Mouse (Mus musculus): ENCODE results near the gene Dhdh. TPM values are rescaled to one million over a fixed set of nuclear protein-coding genes. Genes with fewer than 3 reads are reported as not detected.
A peak's percentile ranks its signal among the peaks of the same experiment; 100 is the strongest.
"Not testable (repeated sequence)": the region's sequence is repeated elsewhere in the genome, so short reads cannot be mapped to it uniquely, and the experiment has no call there.

Dhdh gene
- 4.9 and 5.8 TPM in 2 replicates for polyA plus RNA-seq (2014; fragmentation: Nextera tagmentation; extraction: Ambion mirVana)

GRCm38 (mm10) chr7:45488293-45489204, at the start of gene Dhdh:
Gene Dhdh (minus strand): TSS chr7:45488805.
- no peaks in the 10 kb centered on the region for H3K9me3 ChIP-seq (ENCODE audit: control insufficient read depth, low read length)
- H3K36me3 ChIP-seq (ENCODE audit: control insufficient read depth, insufficient read depth, low read length), result peaks cover 6% of the 10 kb centered on the region
- H3K27me3 ChIP-seq (replicated peaks; ENCODE audit: control insufficient read depth, insufficient read depth, low read length), result no peaks in the 10 kb centered on the region
- DNase-seq (ENCODE audit: low spot score) (peak; percentile 62), ATAC-seq (replicated peaks; ENCODE audit: low FRiP score) (peak; percentile 39; the same call in 1 of the 2 replicates)
- WGBS, result 7% methylated on average over 38 of the region's 38 CpGs
- H3K4me2 ChIP-seq, result peak within 1 kb of the TSS; percentile 73
- peak within 1 kb of the TSS; percentile 68 for H3K9ac ChIP-seq (ENCODE audit: low read depth, low read length)
- H3K4me1 ChIP-seq (replicated peaks; ENCODE audit: control insufficient read depth, insufficient read depth, low read length), result peaks cover 43% of the 10 kb centered on the region
- peak within 1 kb of the TSS; percentile 60 for H3K27ac ChIP-seq (ENCODE audit: low read depth, low read length)
- H3K4me3 ChIP-seq (ENCODE audit: low read depth, low read length), result peak within 1 kb of the TSS; percentile 52

- ATAC-seq (replicated peaks; ENCODE audit: low FRiP score), result no peak
- Histone ChIP-seq H3K4me3 (ENCODE audit: low read depth, low read length) (peak overlapping the region; percentile 51; the same call in 1 of the 2 replicates), H3K4me1 (replicated peaks; ENCODE audit: control insufficient read depth, insufficient read depth, low read length) (no peaks in the 10 kb centered on the region), H3K27me3 (replicated peaks; ENCODE audit: control insufficient read depth, insufficient read depth, low read length) (no peaks in the 10 kb centered on the region), H3K36me3 (ENCODE audit: control insufficient read depth, insufficient read depth, low read length) (no peaks in the 10 kb centered on the region), H3K9me3 (ENCODE audit: control insufficient read depth, low read length) (no peaks in the 10 kb centered on the region), H3K27ac (ENCODE audit: low read depth, low read length) (no peak overlapping the region), H3K4me2 (peak overlapping the region; percentile 73), H3K9ac (ENCODE audit: low read depth, low read length) (peak overlapping the region; percentile 58)
- 81% methylated on average over 10 of the region's 10 CpGs for WGBS
- DNase-seq (ENCODE audit: low spot score), result no peak
Measured at GRCm38 (mm10) chr7:45537602-45538001, 49.0 kb upstream of the Dhdh start.

- DNase-seq (ENCODE audit: low spot score) (no peak), ATAC-seq (replicated peaks; ENCODE audit: low FRiP score) (no peak)
- H3K9me3 ChIP-seq (ENCODE audit: control insufficient read depth, low read length), result no peaks in the 10 kb centered on the region
- 71% methylated on average over 1 of the region's 1 CpGs for WGBS
- H3K36me3 ChIP-seq (ENCODE audit: control insufficient read depth, insufficient read depth, low read length), result no peaks in the 10 kb centered on the region
- no peak overlapping the region for H3K27ac ChIP-seq (ENCODE audit: low read depth, low read length)
- no peaks in the 10 kb centered on the region for H3K4me1 ChIP-seq (replicated peaks; ENCODE audit: control insufficient read depth, insufficient read depth, low read length)
- no peak overlapping the region for H3K4me2 ChIP-seq
- H3K4me3 ChIP-seq (ENCODE audit: low read depth, low read length), result no peak overlapping the region
- H3K9ac ChIP-seq (ENCODE audit: low read depth, low read length), result no peak overlapping the region
- H3K27me3 ChIP-seq (replicated peaks; ENCODE audit: control insufficient read depth, insufficient read depth, low read length), result no peaks in the 10 kb centered on the region
Measured at GRCm38 (mm10) chr7:45535676-45536075, 47.1 kb upstream of the Dhdh start.

GRCm38 (mm10) chr7:45530643-45531042, 42.0 kb upstream of the Dhdh start:
- Histone ChIP-seq H3K4me2 (no peak overlapping the region), H3K4me1 (replicated peaks; ENCODE audit: control insufficient read depth, insufficient read depth, low read length) (peaks cover 9% of the 10 kb centered on the region), H3K27me3 (replicated peaks; ENCODE audit: control insufficient read depth, insufficient read depth, low read length) (no peaks in the 10 kb centered on the region), H3K36me3 (ENCODE audit: control insufficient read depth, insufficient read depth, low read length) (no peaks in the 10 kb centered on the region), H3K27ac (ENCODE audit: low read depth, low read length) (no peak overlapping the region), H3K9me3 (ENCODE audit: control insufficient read depth, low read length) (no peaks in the 10 kb centered on the region), H3K4me3 (ENCODE audit: low read depth, low read length) (no peak overlapping the region), H3K9ac (ENCODE audit: low read depth, low read length) (no peak overlapping the region)
- ATAC-seq (replicated peaks; ENCODE audit: low FRiP score) (no peak), DNase-seq (ENCODE audit: low spot score) (no peak)
- WGBS, result 71% methylated on average over 2 of the region's 2 CpGs

GRCm38 (mm10) chr7:45529461-45529860, 40.9 kb upstream of the Dhdh start:
- ATAC-seq (replicated peaks; ENCODE audit: low FRiP score) (no peak), DNase-seq (ENCODE audit: low spot score) (no peak)
- Histone ChIP-seq H3K4me1 (replicated peaks; ENCODE audit: control insufficient read depth, insufficient read depth, low read length) (peaks cover 17% of the 10 kb centered on the region), H3K4me2 (peak overlapping the region; percentile 31; the same call in 1 of the 2 replicates), H3K36me3 (ENCODE audit: control insufficient read depth, insufficient read depth, low read length) (peaks cover under 1% of the 10 kb centered on the region; the same call in 1 of the 2 replicates), H3K9me3 (ENCODE audit: control insufficient read depth, low read length) (no peaks in the 10 kb centered on the region), H3K27me3 (replicated peaks; ENCODE audit: control insufficient read depth, insufficient read depth, low read length) (no peaks in the 10 kb centered on the region), H3K9ac (ENCODE audit: low read depth, low read length) (no peak overlapping the region), H3K27ac (ENCODE audit: low read depth, low read length) (no peak overlapping the region), H3K4me3 (ENCODE audit: low read depth, low read length) (no peak overlapping the region)
- 16% methylated on average over 6 of the region's 6 CpGs for WGBS

- not testable (repeated sequence) for DNase-seq (ENCODE audit: low spot score); H3K9me3 ChIP-seq (ENCODE audit: control insufficient read depth, low read length); H3K27me3 ChIP-seq (replicated peaks; ENCODE audit: control insufficient read depth, insufficient read depth, low read length); H3K36me3 ChIP-seq (ENCODE audit: control insufficient read depth, insufficient read depth, low read length); H3K9ac ChIP-seq (ENCODE audit: low read depth, low read length); ATAC-seq (replicated peaks; ENCODE audit: low FRiP score)
- peak overlapping the region; percentile 87; the same call in 1 of the 2 replicates for H3K4me3 ChIP-seq (ENCODE audit: low read depth, low read length)
- H3K4me2 ChIP-seq, result peak overlapping the region; percentile 80
- 0 out of 2 replicates have a peak overlapping the region, but pooled peaks have one; percentile 17 for H3K27ac ChIP-seq (ENCODE audit: low read depth, low read length)
- WGBS, result 71% methylated on average over 6 of the region's 6 CpGs
- H3K4me1 ChIP-seq (replicated peaks; ENCODE audit: control insufficient read depth, insufficient read depth, low read length), result peaks cover 34% of the 10 kb centered on the region
Measured at GRCm38 (mm10) chr7:45527169-45527568, 38.6 kb upstream of the Dhdh start.

- H3K4me2 ChIP-seq, result peak overlapping the region; percentile 80
- peak overlapping the region; percentile 87 for H3K4me3 ChIP-seq (ENCODE audit: low read depth, low read length)
- H3K4me1 ChIP-seq (replicated peaks; ENCODE audit: control insufficient read depth, insufficient read depth, low read length), result peaks cover 36% of the 10 kb centered on the region
- 16% methylated on average over 7 of the region's 7 CpGs for WGBS
- ATAC-seq (replicated peaks; ENCODE audit: low FRiP score), result no peak
- DNase-seq (ENCODE audit: low spot score), result peak; percentile 35
- peak overlapping the region; percentile 99 for H3K27ac ChIP-seq (ENCODE audit: low read depth, low read length)
- peaks cover 9% of the 10 kb centered on the region; the same call in 1 of the 2 replicates for H3K36me3 ChIP-seq (ENCODE audit: control insufficient read depth, insufficient read depth, low read length)
- no peaks in the 10 kb centered on the region for H3K9me3 ChIP-seq (ENCODE audit: control insufficient read depth, low read length)
- H3K9ac ChIP-seq (ENCODE audit: low read depth, low read length), result peak overlapping the region; percentile 97
- H3K27me3 ChIP-seq (replicated peaks; ENCODE audit: control insufficient read depth, insufficient read depth, low read length), result no peaks in the 10 kb centered on the region
Measured at GRCm38 (mm10) chr7:45526474-45527120, 38.0 kb upstream of the Dhdh start.

- H3K9me3 ChIP-seq (ENCODE audit: control insufficient read depth, low read length), result no peaks in the 10 kb centered on the region
- peaks cover 40% of the 10 kb centered on the region for H3K4me1 ChIP-seq (replicated peaks; ENCODE audit: control insufficient read depth, insufficient read depth, low read length)
- peaks cover 9% of the 10 kb centered on the region; the same call in 1 of the 2 replicates for H3K36me3 ChIP-seq (ENCODE audit: control insufficient read depth, insufficient read depth, low read length)
- peak within 1 kb of the TSS; percentile 80 for H3K4me2 ChIP-seq
- H3K27ac ChIP-seq (ENCODE audit: low read depth, low read length), result peak within 1 kb of the TSS; percentile 99
- H3K4me3 ChIP-seq (ENCODE audit: low read depth, low read length), result peak within 1 kb of the TSS; percentile 87
- H3K27me3 ChIP-seq (replicated peaks; ENCODE audit: control insufficient read depth, insufficient read depth, low read length), result no peaks in the 10 kb centered on the region
- DNase-seq (ENCODE audit: low spot score) (peak; percentile 96), ATAC-seq (replicated peaks; ENCODE audit: low FRiP score) (peak; percentile 74)
- WGBS, result under 1% methylated on average over 54 of the region's 54 CpGs
- peak within 1 kb of the TSS; percentile 97 for H3K9ac ChIP-seq (ENCODE audit: low read depth, low read length)
Measured at GRCm38 (mm10) chr7:45525809-45526473, 37.3 kb upstream of the Dhdh start, which contains the start of the genes Ppp1r15a and Plekha4. Gene Ppp1r15a (minus strand): TSS chr7:45526268. Gene Plekha4 (plus strand): TSS chr7:45526330.

Measured in liver, embryonic 11.5 days (tissue).